Mouse (Mus musculus) gastrocnemius, postnatal 4 days (tissue): ENCODE results near the gene Rilp. TPM values are rescaled to one million over a fixed set of nuclear protein-coding genes. Genes with fewer than 3 reads are reported as not detected.
"Not testable (repeated sequence)": the region's sequence is repeated elsewhere in the genome, so short reads cannot be mapped to it uniquely, and the experiment has no call there.

Source experiments
- DNase-seq, 2 experiments: peaks; one replicate each; pipeline ENCODE4 v3.0.0; 2021 to 2022; ENCODE audit warnings: low spot score in 2 of 2, mixed read lengths in 2 of 2
- microRNA-seq: library from miRNA; unstranded; fragments of <30 nt; microRNA quantifications from one replicate; pipeline ENCODE4 v1.2.0, GENCODE M21; 2021
- total RNA-seq, 2 experiments: library from RNA; stranded (reverse); gene quantifications; 2 replicates each; pipeline ENCODE4 v1.2.3; 2021

Gene Rilp
- total RNA-seq, 2 experiments from 2014 or later = 16.4 to 24.5 TPM

GRCm38 (mm10) chr11:75552906-75553482 is 43.1 kb downstream of the Rilp start:
- DNase-seq = no peak

GRCm38 (mm10) chr11:75556006-75556405 is 46.1 kb downstream of the Rilp start:
- not testable (repeated sequence) for DNase-seq

GRCm38 (mm10) chr11:75557142-75557541 is 47.2 kb downstream of the Rilp start:
- DNase-seq = no peak

- DNase-seq = no peak
Measured at GRCm38 (mm10) chr11:75558101-75558500, 48.2 kb downstream of the Rilp start.

GRCm38 (mm10) chr11:75559870-75560504 is 50.1 kb downstream of the Rilp start:
- no peak for DNase-seq

GRCm38 (mm10) chr11:75560530-75561409 is 50.9 kb downstream of the Rilp start:
- DNase-seq = no peak

GRCm38 (mm10) chr11:75561410-75561791 is 51.5 kb downstream of the Rilp start:
- DNase-seq = no peak

Small RNA genes within 50 kb of the gene (microRNA-seq; reads per million reads assigned to microRNA genes)
- 13,062 reads per million, percentile 95 among the genes with 10 or more reads in this experiment for gene Mir22
- not detected for gene Mir3971

Other genes with a start within 250 kb of the Rilp start
- gene Rpa1, start 161.8 kb upstream of the Rilp start, total RNA-seq = 10 to 100 TPM; 65.9 to 66.9 TPM
- gene Smyd4, start 161.7 kb upstream of the Rilp start, total RNA-seq = 10 to 100 TPM in 1 of 2 experiments, 1 to 10 TPM in 1; 8.5 to 11.2 TPM
- 100 to 1,000 TPM; 130 to 141 TPM for gene Serpinf1, start 87.4 kb upstream of the Rilp start, total RNA-seq
- 1 to 10 TPM in 1 of 2 experiments, under 1 TPM in 1; 0.32 to 2.7 TPM for gene Serpinf2, start 70.5 kb upstream of the Rilp start, total RNA-seq
- 10 to 100 TPM in 1 of 2 experiments, 1 to 10 TPM in 1; 9.3 to 10.4 TPM for gene Wdr81, start 55.4 kb upstream of the Rilp start, total RNA-seq
- gene Tlcd2, start 48.4 kb upstream of the Rilp start, total RNA-seq = 10 to 100 TPM in 1 of 2 experiments, 1 to 10 TPM in 1; 9.6 to 12.6 TPM
- 10 to 100 TPM; 97.2 TPM for gene Prpf8, start 23.3 kb upstream of the Rilp start, total RNA-seq
- gene Scarf1, start 3.4 kb downstream of the Rilp start, total RNA-seq = 1 to 10 TPM; 7.5 to 9.0 TPM
- gene Slc43a2, start 21.6 kb downstream of the Rilp start, total RNA-seq = 10 to 100 TPM; 22.2 to 25.0 TPM
- 100 to 1,000 TPM; 106 to 117 TPM for gene Pitpna, start 78.0 kb downstream of the Rilp start, total RNA-seq
- gene Inpp5k, start 120.9 kb downstream of the Rilp start, total RNA-seq = 10 to 100 TPM; 26.7 to 28.4 TPM
- gene Myo1c, start 140.4 kb downstream of the Rilp start, total RNA-seq = 10 to 100 TPM; 87.9 to 88.1 TPM
- gene Crk, start 169.2 kb downstream of the Rilp start, total RNA-seq = 10 to 100 TPM; 67.5 to 76.6 TPM
- 100 to 1,000 TPM; 749 to 818 TPM for gene Ywhae, start 222.8 kb downstream of the Rilp start, total RNA-seq